8 mouse cellular contexts compared by ENCODE assay signal in genomic region chr13:107644705-107645104, GRCm38 (mm10).
A peak's percentile ranks its signal among the peaks of the same experiment; 100 is the strongest.
DNase-seq lines count a peak whose midpoint lies in the region; ATAC-seq and TF ChIP-seq lines count a peak whose summit lies in the region.

No protein-coding gene starts in this region.

- peaks cover 13% of the 10 kb centered on the region; the same call in 1 of the 2 replicates for H3K4me1 ChIP-seq in lung, postnatal 0 days (ENCODE audit: insufficient read depth, low read depth, low read length)
- no peaks in the 10 kb centered on the region for H3K4me1 ChIP-seq in lung, adult 2 months (ENCODE audit: control insufficient read depth, insufficient read depth, low read length)
- peaks cover 30% of the 10 kb centered on the region for H3K4me1 ChIP-seq in forebrain, embryonic 15.5 days
- peaks cover 7% of the 10 kb centered on the region for H3K4me1 ChIP-seq in limb, embryonic 13.5 days
- H3K4me1 ChIP-seq in stomach, embryonic 14.5 days (ENCODE audit: control insufficient read depth, insufficient read depth, low read length): peaks cover 7% of the 10 kb centered on the region; the same call in 1 of the 2 replicates
- peaks cover 5% of the 10 kb centered on the region; the same call in 1 of the 2 replicates for H3K4me1 ChIP-seq in thymus, adult 2 months (replicated peaks; ENCODE audit: control insufficient read depth, insufficient read depth, low read length)

- TF ChIP-seq POLR2A in lung, adult 2 months (IDR thresholded peaks at IDR 0.05; ENCODE audit: borderline replicate concordance, extremely low read depth, low read depth, low read length): no peak
- TF ChIP-seq POLR2A in thymus, adult 2 months (IDR thresholded peaks at IDR 0.05; ENCODE audit: control insufficient read depth, extremely low read depth, insufficient read depth, low read length, poor library complexity): no peak

- no peak for ATAC-seq in lung, postnatal 0 days
- no peak for ATAC-seq in forebrain, embryonic 15.5 days (replicated peaks)
- no peak for ATAC-seq in limb, embryonic 13.5 days (ENCODE audit: low FRiP score, low read depth)
- ATAC-seq in stomach, embryonic 14.5 days (ENCODE audit: insufficient number of reproducible peaks, insufficient read depth, low FRiP score, low read depth): no peak

- no peaks in the 10 kb centered on the region for H3K27me3 ChIP-seq in lung, postnatal 0 days (replicated peaks; ENCODE audit: insufficient read depth, low read length)
- H3K27me3 ChIP-seq in forebrain, embryonic 15.5 days: no peaks in the 10 kb centered on the region
- peaks cover 54% of the 10 kb centered on the region for H3K27me3 ChIP-seq in limb, embryonic 13.5 days
- H3K27me3 ChIP-seq in stomach, embryonic 14.5 days (ENCODE audit: control insufficient read depth, insufficient read depth, low read length): 0 out of 2 replicates have a peak, but pooled peaks cover 5% of the 10 kb centered on the region
- peaks cover 17% of the 10 kb centered on the region for H3K27me3 ChIP-seq in thymus, adult 2 months (ENCODE audit: control insufficient read depth, insufficient read depth, low read length)

- peak overlapping the region; percentile 41; the same call in 1 of the 2 replicates for H3K4me3 ChIP-seq in lung, postnatal 0 days (ENCODE audit: low read depth, low read length)
- no peak overlapping the region for H3K4me3 ChIP-seq in lung, adult 2 months (replicated peaks; ENCODE audit: extremely low read depth, low read depth, low read length)
- peak overlapping the region; percentile 42 for H3K4me3 ChIP-seq in forebrain, embryonic 15.5 days
- H3K4me3 ChIP-seq in limb, embryonic 13.5 days: peak overlapping the region; percentile 39
- H3K4me3 ChIP-seq in stomach, embryonic 14.5 days (ENCODE audit: low read depth, low read length): no peak overlapping the region
- H3K4me3 ChIP-seq in thymus, adult 2 months (ENCODE audit: control insufficient read depth, insufficient read depth, low read length): no peak overlapping the region

- TF ChIP-seq EP300 in lung, postnatal 0 days (IDR thresholded peaks at IDR 0.05): no peak

- no peak for DNase-seq in lung, postnatal 0 days (ENCODE audit: low spot score)
- no peak for DNase-seq in lung, adult 2 months
- no peak for DNase-seq in natural killer cell, adult 2 months (ENCODE audit: low spot score in 2 of 2)
- no peak for DNase-seq in yolk sac, embryonic 10.5 days (ENCODE audit: low spot score)
- no peak for DNase-seq in thymus, adult 2 months

- no peaks in the 10 kb centered on the region for H3K36me3 ChIP-seq in lung, postnatal 0 days (ENCODE audit: insufficient read depth, low read length)
- no peaks in the 10 kb centered on the region for H3K36me3 ChIP-seq in forebrain, embryonic 15.5 days
- no peaks in the 10 kb centered on the region for H3K36me3 ChIP-seq in limb, embryonic 13.5 days
- no peaks in the 10 kb centered on the region for H3K36me3 ChIP-seq in stomach, embryonic 14.5 days (ENCODE audit: control insufficient read depth, insufficient read depth, low read length)
- no peaks in the 10 kb centered on the region for H3K36me3 ChIP-seq in thymus, adult 2 months (ENCODE audit: control insufficient read depth, insufficient read depth, low read length)

- H3K9me3 ChIP-seq in lung, postnatal 0 days (ENCODE audit: low read length): no peaks in the 10 kb centered on the region
- H3K9me3 ChIP-seq in forebrain, embryonic 15.5 days: no peaks in the 10 kb centered on the region
- no peaks in the 10 kb centered on the region for H3K9me3 ChIP-seq in limb, embryonic 13.5 days
- H3K9me3 ChIP-seq in stomach, embryonic 14.5 days (ENCODE audit: control insufficient read depth, low read depth, low read length): no peaks in the 10 kb centered on the region

- H3K9ac ChIP-seq in lung, postnatal 0 days (replicated peaks; ENCODE audit: low read depth): no peak overlapping the region
- 0 out of 2 replicates have a peak overlapping the region, but pooled peaks have one; percentile 63 for H3K9ac ChIP-seq in forebrain, embryonic 15.5 days (replicated peaks)
- no peak overlapping the region for H3K9ac ChIP-seq in limb, embryonic 13.5 days
- H3K9ac ChIP-seq in stomach, embryonic 14.5 days (replicated peaks; ENCODE audit: low read depth, low read length): no peak overlapping the region

- 55% methylated on average over 12 of the region's 12 CpGs for WGBS in lung, postnatal 0 days
- 71% methylated on average over 12 of the region's 12 CpGs for WGBS in lung, adult 2 months
- WGBS in forebrain, embryonic 15.5 days: 55% methylated on average over 12 of the region's 12 CpGs
- 24% methylated on average over 12 of the region's 12 CpGs for WGBS in limb, embryonic 13.5 days
- 28% methylated on average over 12 of the region's 12 CpGs for WGBS in stomach, embryonic 14.5 days
- 82% methylated on average over 12 of the region's 12 CpGs for whole genome bisulfite sequencing in thymus, adult 2 months

- H3K27ac ChIP-seq in lung, postnatal 0 days (ENCODE audit: low read length): no peak overlapping the region
- no peak overlapping the region; the same call in 1 of the 2 replicates for H3K27ac ChIP-seq in forebrain, embryonic 15.5 days (replicated peaks)
- H3K27ac ChIP-seq in limb, embryonic 13.5 days: no peak overlapping the region
- H3K27ac ChIP-seq in stomach, embryonic 14.5 days (ENCODE audit: low read length): no peak overlapping the region
- no peak overlapping the region for H3K27ac ChIP-seq in thymus, adult 2 months (ENCODE audit: control insufficient read depth, insufficient read depth, low read length)

- TF ChIP-seq CTCF in lung, postnatal 0 days (IDR thresholded peaks at IDR 0.05): no peak
- TF ChIP-seq CTCF in lung, adult 2 months (IDR thresholded peaks at IDR 0.05; ENCODE audit: insufficient read depth, low read length): no peak
- no peak for TF ChIP-seq CTCF in thymus, adult 2 months (IDR thresholded peaks at IDR 0.05; ENCODE audit: borderline replicate concordance, control insufficient read depth, extremely low read depth, insufficient read depth, low read length, poor library complexity)

- H3K4me2 ChIP-seq in lung, postnatal 0 days (replicated peaks; ENCODE audit: low read depth, low read length): peak overlapping the region; percentile 65; the same call in 1 of the 2 replicates
- peak overlapping the region; percentile 52 for H3K4me2 ChIP-seq in forebrain, embryonic 15.5 days (replicated peaks)
- peak overlapping the region; percentile 64 for H3K4me2 ChIP-seq in limb, embryonic 13.5 days (replicated peaks)
- peak overlapping the region; percentile 55 for H3K4me2 ChIP-seq in stomach, embryonic 14.5 days (replicated peaks; ENCODE audit: low read depth, low read length)

Comparison
In these comparisons a context has a peak if more than half of its experiments do, and no peak if none do; other contexts are left out.
1. H3K4me3 ChIP-seq: peak in lung, postnatal 0 days (single experiment), forebrain, embryonic 15.5 days (single experiment) and limb, embryonic 13.5 days (single experiment); none in lung, adult 2 months (single experiment), stomach, embryonic 14.5 days (single experiment) and thymus, adult 2 months (single experiment).
2. Peak in every context shown above with its lines, with median percentiles within 50 percentile points of each other: H3K4me2 ChIP-seq.